Mouse (Mus musculus) erythroblast, embryonic 14.5 days (primary cell): ENCODE measurements at regions not wholly inside any gene's neighbourhood (a gene's known extent, or its start where the extent isn't known, plus 50 kb on each side); places are given as distances from the start of the nearest gene placed in this dataset.

ENCODE experiments used
- GATA1 ChIP-seq: IDR thresholded peaks from 2 replicates; pipeline ENCODE4 v1.6.1; 2012; ENCODE audit warnings: low read length, inconsistent platforms, mixed read lengths
- TAL1 ChIP-seq: IDR thresholded peaks from 3 replicates; pipeline ENCODE4 v1.6.1; 2012; ENCODE audit warnings: low read length, inconsistent platforms, mixed read lengths

- TF ChIP-seq GATA1 (no peak), TAL1 (no peak)
Measured at GRCm38 (mm10) chr5:133142401-133143115, 599.4 kb upstream of the Auts2 start.
